Mouse (Mus musculus): ENCODE results near the gene Brpf3. TPM values are rescaled to one million over a fixed set of nuclear protein-coding genes. Genes with fewer than 3 reads are reported as not detected.
"Not testable (repeated sequence)": the region's sequence is repeated elsewhere in the genome, so short reads cannot be mapped to it uniquely, and the experiment has no call there.

Brpf3 gene
- polyA plus RNA-seq, 1 experiment, result 88.3 TPM

GRCm38 (mm10) chr17:28769875-28770421, 30.9 kb upstream of the Brpf3 start:
- Histone ChIP-seq H3K27me3 (ENCODE audit: control insufficient read depth) (peaks cover 67% of the 10 kb centered on the region), H3K9me3 (ENCODE audit: control insufficient read depth, low read length) (peaks cover 6% of the 10 kb centered on the region), H3K4me3 (replicated peaks) (no peak overlapping the region), H3K36me3 (ENCODE audit: control insufficient read depth) (no peaks in the 10 kb centered on the region), H3K4me1 (ENCODE audit: control insufficient read depth) (peaks cover 11% of the 10 kb centered on the region)
- TF ChIP-seq GATA1 (IDR thresholded peaks at IDR 0.05; ENCODE audit: low read length) (no peak), TAL1 (IDR thresholded peaks at IDR 0.05; ENCODE audit: low read length) (no peak)

DNA sequence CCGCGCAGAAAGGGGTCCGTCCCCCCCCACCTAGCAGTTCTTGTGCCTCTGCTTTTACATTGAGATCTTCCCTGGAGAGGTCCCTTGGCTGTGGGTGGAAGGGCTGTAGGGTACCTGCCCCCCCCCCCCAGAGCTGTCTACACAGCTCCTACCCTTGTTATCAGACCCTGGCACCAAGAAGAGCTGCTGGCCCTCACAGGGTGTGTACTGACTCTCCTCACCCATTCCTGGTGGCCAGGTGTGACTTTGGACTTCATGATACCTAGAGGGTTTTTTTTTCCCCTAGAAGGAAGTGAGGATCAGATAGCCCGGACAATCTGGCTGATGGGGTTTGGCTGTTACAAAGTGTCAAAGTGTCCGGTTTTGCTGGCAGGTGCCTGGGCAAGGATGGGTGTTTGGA, 29.6 kb upstream of the Brpf3 start:
- Histone ChIP-seq H3K9me3 (ENCODE audit: control insufficient read depth, low read length) (peaks cover 6% of the 10 kb centered on the region), H3K27me3 (ENCODE audit: control insufficient read depth) (peaks cover 61% of the 10 kb centered on the region), H3K4me3 (replicated peaks) (no peak overlapping the region), H3K4me1 (ENCODE audit: control insufficient read depth) (peaks cover 11% of the 10 kb centered on the region), H3K36me3 (ENCODE audit: control insufficient read depth) (no peaks in the 10 kb centered on the region)
- TF ChIP-seq TAL1 (IDR thresholded peaks at IDR 0.05; ENCODE audit: low read length) (no peak), GATA1 (IDR thresholded peaks at IDR 0.05; ENCODE audit: low read length) (no peak)

- H3K4me3 ChIP-seq (replicated peaks); H3K36me3 ChIP-seq (ENCODE audit: control insufficient read depth); H3K9me3 ChIP-seq (ENCODE audit: control insufficient read depth, low read length): not testable (repeated sequence)
- Histone ChIP-seq H3K4me1 (ENCODE audit: control insufficient read depth) (peaks cover 14% of the 10 kb centered on the region), H3K27me3 (ENCODE audit: control insufficient read depth) (peaks cover 33% of the 10 kb centered on the region)
These were observed 26.6 kb upstream of the Brpf3 start for GRCm38 (mm10) chr17:28774303-28774702.

DNA sequence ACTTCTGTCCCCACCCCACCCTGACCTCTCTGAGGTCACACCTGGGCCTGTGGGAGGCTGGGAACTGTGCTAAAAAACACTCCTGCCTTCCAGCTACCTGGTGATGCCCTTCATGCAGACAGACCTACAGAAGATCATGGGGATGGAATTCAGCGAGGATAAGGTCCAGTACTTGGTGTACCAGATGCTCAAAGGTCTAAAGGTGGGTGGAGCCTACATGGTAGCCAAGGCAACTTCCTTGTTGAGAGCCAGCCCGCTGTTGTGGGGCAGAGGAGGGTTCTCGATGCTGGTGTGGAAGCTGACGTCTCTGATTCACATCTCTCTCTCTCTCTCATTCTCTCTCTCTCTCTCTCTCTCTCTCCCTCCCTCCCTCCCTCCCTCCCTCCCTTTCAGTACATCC, 25.7 kb upstream of the Brpf3 start:
- Histone ChIP-seq H3K4me1 (ENCODE audit: control insufficient read depth) (peaks cover 8% of the 10 kb centered on the region), H3K27me3 (ENCODE audit: control insufficient read depth) (peaks cover 24% of the 10 kb centered on the region), H3K36me3 (ENCODE audit: control insufficient read depth) (no peaks in the 10 kb centered on the region), H3K9me3 (ENCODE audit: control insufficient read depth, low read length) (peaks cover 6% of the 10 kb centered on the region), H3K4me3 (replicated peaks) (no peak overlapping the region)
- TF ChIP-seq TAL1 (IDR thresholded peaks at IDR 0.05; ENCODE audit: low read length), result no peak
- no peak for TF ChIP-seq GATA1 (IDR thresholded peaks at IDR 0.05; ENCODE audit: low read length)

GRCm38 (mm10) chr17:28776817-28777216, 24.1 kb upstream of the Brpf3 start:
- H3K27me3 ChIP-seq (ENCODE audit: control insufficient read depth), result peaks cover 8% of the 10 kb centered on the region
- no peaks in the 10 kb centered on the region for H3K36me3 ChIP-seq (ENCODE audit: control insufficient read depth)
- peaks cover 13% of the 10 kb centered on the region for H3K4me1 ChIP-seq (ENCODE audit: control insufficient read depth)
- no peak overlapping the region for H3K4me3 ChIP-seq (replicated peaks)
- TF ChIP-seq GATA1 (IDR thresholded peaks at IDR 0.05; ENCODE audit: low read length), result no peak
- no peak for TF ChIP-seq TAL1 (IDR thresholded peaks at IDR 0.05; ENCODE audit: low read length)
- peaks cover 6% of the 10 kb centered on the region for H3K9me3 ChIP-seq (ENCODE audit: control insufficient read depth, low read length)

- TF ChIP-seq GATA1 (IDR thresholded peaks at IDR 0.05; ENCODE audit: low read length) (no peak), TAL1 (IDR thresholded peaks at IDR 0.05; ENCODE audit: low read length) (no peak)
- Histone ChIP-seq H3K9me3 (ENCODE audit: control insufficient read depth, low read length) (peaks cover 6% of the 10 kb centered on the region), H3K36me3 (ENCODE audit: control insufficient read depth) (no peaks in the 10 kb centered on the region), H3K4me1 (ENCODE audit: control insufficient read depth) (peaks cover 17% of the 10 kb centered on the region), H3K4me3 (replicated peaks) (no peak overlapping the region), H3K27me3 (ENCODE audit: control insufficient read depth) (peaks cover 2% of the 10 kb centered on the region)
These were observed 23.5 kb upstream of the Brpf3 start for GRCm38 (mm10) chr17:28777231-28778005.

- Histone ChIP-seq H3K4me3 (replicated peaks) (no peak overlapping the region), H3K27me3 (ENCODE audit: control insufficient read depth) (no peaks in the 10 kb centered on the region; the same call in 1 of the 2 replicates), H3K4me1 (ENCODE audit: control insufficient read depth) (peaks cover 17% of the 10 kb centered on the region), H3K36me3 (ENCODE audit: control insufficient read depth) (no peaks in the 10 kb centered on the region), H3K9me3 (ENCODE audit: control insufficient read depth, low read length) (no peaks in the 10 kb centered on the region)
- TF ChIP-seq GATA1 (IDR thresholded peaks at IDR 0.05; ENCODE audit: low read length), result no peak
- TF ChIP-seq TAL1 (IDR thresholded peaks at IDR 0.05; ENCODE audit: low read length), result no peak
These were observed 21.2 kb upstream of the Brpf3 start for GRCm38 (mm10) chr17:28779735-28780134.

GRCm38 (mm10) chr17:28780836-28781235, 20.1 kb upstream of the Brpf3 start:
- H3K9me3 ChIP-seq (ENCODE audit: control insufficient read depth, low read length), result no peaks in the 10 kb centered on the region
- TF ChIP-seq TAL1 (IDR thresholded peaks at IDR 0.05; ENCODE audit: low read length), result no peak
- TF ChIP-seq GATA1 (IDR thresholded peaks at IDR 0.05; ENCODE audit: low read length), result no peak
- H3K4me3 ChIP-seq (replicated peaks), result no peak overlapping the region
- no peaks in the 10 kb centered on the region for H3K27me3 ChIP-seq (ENCODE audit: control insufficient read depth)
- no peaks in the 10 kb centered on the region for H3K36me3 ChIP-seq (ENCODE audit: control insufficient read depth)
- H3K4me1 ChIP-seq (ENCODE audit: control insufficient read depth), result peaks cover 17% of the 10 kb centered on the region

DNA sequence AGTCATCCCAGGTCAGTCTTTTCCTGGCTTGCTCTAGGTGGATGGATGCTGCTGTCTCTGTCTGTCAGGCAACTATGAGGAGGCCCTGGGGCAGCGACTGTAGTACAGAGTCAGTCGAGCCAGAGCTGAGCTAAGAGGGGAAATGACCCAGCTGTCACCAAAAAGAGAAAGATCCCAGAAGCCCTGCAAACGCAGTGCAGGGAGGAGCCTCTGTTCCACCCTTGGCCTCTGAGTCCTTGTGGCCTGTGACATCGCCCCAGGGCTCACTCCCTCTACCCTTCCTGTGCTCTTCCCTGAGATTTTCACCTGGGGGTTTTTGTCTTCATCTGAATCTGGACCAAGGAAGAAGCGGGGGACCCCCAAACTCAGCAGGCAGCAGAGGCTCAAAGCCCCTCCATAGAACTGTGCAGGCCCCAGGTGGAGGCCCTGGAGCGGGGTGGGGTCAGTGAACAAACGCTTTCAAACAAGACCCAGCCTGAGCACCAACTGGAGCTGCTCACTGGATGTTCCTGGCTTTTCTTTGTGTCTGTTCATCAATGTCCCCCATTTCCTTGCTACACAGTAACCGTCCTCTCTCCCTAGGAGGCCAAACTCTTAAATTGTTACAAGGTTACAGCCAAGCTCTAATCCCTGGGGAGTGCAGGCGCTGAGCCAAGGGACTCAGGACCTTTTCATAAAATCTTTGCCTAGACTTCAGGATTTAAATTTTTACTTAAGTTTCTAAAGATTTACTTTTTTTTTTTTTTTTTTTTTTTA, 19.4 kb upstream of the Brpf3 start:
- peaks cover 17% of the 10 kb centered on the region for H3K4me1 ChIP-seq (ENCODE audit: control insufficient read depth)
- H3K4me3 ChIP-seq (replicated peaks), result no peak overlapping the region
- H3K36me3 ChIP-seq (ENCODE audit: control insufficient read depth), result no peaks in the 10 kb centered on the region
- H3K27me3 ChIP-seq (ENCODE audit: control insufficient read depth), result no peaks in the 10 kb centered on the region
- TF ChIP-seq TAL1 (IDR thresholded peaks at IDR 0.05; ENCODE audit: low read length) (no peak), GATA1 (IDR thresholded peaks at IDR 0.05; ENCODE audit: low read length) (no peak)
- H3K9me3 ChIP-seq (ENCODE audit: control insufficient read depth, low read length), result no peaks in the 10 kb centered on the region
